Mouse (Mus musculus): ENCODE data around the gene Qars.
A peak's percentile ranks its signal among the peaks of the same experiment; 100 is the strongest.

Gene Qars

DNA sequence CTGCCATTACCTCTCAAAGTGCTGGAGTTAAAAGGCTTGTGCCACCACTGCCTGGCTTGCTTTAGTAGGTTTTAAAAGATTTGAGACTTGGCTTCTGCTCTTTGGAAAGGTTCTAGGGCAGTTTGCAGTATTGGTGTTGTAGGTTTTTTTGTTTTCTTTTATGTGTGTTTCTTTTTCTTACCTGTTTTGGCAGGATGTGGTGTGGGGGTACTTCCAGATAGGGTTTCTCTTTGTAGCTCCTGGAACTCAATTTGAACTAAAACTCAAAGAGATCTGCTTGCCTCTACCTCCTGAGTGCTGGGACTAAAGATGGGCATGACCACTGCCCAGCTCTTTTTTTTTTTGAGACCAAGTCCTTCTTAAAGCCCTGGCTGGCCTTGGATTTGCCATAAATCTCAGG is 33.3 kb downstream of the Qars start:
- H3K36me3 ChIP-seq (ENCODE audit: control insufficient read depth, insufficient read depth, low read length, poor library complexity, severe bottlenecking), result peaks cover 31% of the 10 kb centered on the region
- H3K27me3 ChIP-seq (ENCODE audit: control insufficient read depth, insufficient read depth, low read length, poor library complexity, severe bottlenecking), result no peaks in the 10 kb centered on the region
- DNase-seq (ENCODE audit: low read depth, low spot score), result no peak

DNA sequence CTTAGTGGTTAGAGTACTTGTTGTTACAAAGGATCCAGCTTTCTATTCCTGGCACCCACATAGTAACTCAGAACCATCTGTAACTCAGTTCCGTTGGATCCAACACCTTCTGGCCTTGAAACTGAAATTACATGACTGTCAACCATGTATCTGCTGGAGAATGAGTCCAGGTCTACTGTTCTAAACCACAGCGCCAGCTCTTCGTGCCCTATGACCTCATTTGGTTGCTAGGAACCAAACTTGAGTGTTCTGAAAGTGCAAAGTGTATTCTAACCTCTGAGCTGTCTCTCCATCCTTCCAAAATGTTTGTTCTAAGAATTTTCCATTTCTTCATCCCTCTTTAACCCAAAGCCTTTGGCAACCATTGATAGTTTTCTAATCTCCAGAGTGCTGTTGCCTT is 38.5 kb downstream of the Qars start:
- H3K36me3 ChIP-seq (ENCODE audit: control insufficient read depth, insufficient read depth, low read length, poor library complexity, severe bottlenecking), result peaks cover 32% of the 10 kb centered on the region
- no peaks in the 10 kb centered on the region for H3K27me3 ChIP-seq (ENCODE audit: control insufficient read depth, insufficient read depth, low read length, poor library complexity, severe bottlenecking)
- no peak for DNase-seq (ENCODE audit: low read depth, low spot score)

DNA sequence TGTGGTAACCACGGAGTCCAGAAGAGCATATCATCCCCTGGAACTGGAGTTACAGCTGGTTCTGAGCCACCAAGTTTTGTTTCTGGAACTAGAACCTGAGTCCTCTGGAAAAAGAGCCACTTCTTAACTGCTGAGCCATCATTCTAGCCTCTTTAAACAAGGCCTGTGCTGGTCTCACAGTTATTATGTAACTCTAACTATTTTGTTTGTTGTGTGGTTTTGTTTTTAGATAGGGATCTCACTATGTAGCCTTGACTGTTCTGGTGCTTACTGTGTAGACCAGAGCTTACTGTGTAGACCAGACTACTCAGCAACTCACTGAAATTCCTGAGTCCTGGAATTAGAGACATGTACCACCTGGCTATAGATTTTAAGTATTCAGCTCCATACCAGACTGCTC is 39.4 kb downstream of the Qars start:
- H3K27me3 ChIP-seq (ENCODE audit: control insufficient read depth, insufficient read depth, low read length, poor library complexity, severe bottlenecking), result no peaks in the 10 kb centered on the region
- no peak for DNase-seq (ENCODE audit: low read depth, low spot score)
- peaks cover 28% of the 10 kb centered on the region for H3K36me3 ChIP-seq (ENCODE audit: control insufficient read depth, insufficient read depth, low read length, poor library complexity, severe bottlenecking)

DNA sequence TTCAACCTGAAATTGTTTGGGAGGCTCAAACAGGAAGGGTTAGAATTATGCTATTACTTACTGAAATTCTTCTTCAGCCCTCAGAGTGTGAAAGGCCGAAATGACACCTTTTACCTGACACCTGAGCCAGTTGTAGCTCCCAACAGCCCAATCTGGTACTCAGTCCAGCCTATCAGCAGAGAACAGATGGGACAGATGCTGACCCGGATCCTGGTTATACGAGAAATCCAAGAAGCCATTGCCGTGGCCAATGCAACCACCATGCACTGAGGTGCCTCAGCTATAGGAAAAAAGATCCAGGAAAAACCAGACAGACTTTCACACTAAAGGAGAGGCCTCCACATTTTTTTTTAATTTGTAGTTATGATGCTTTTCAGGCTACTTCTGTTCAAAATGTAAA is 51.7 kb downstream of the Qars start:
- DNase-seq (ENCODE audit: low read depth, low spot score), result no peak
- Histone ChIP-seq H3K27me3 (ENCODE audit: control insufficient read depth, insufficient read depth, low read length, poor library complexity, severe bottlenecking) (no peaks in the 10 kb centered on the region), H3K36me3 (ENCODE audit: control insufficient read depth, insufficient read depth, low read length, poor library complexity, severe bottlenecking) (peaks cover 24% of the 10 kb centered on the region)

DNA sequence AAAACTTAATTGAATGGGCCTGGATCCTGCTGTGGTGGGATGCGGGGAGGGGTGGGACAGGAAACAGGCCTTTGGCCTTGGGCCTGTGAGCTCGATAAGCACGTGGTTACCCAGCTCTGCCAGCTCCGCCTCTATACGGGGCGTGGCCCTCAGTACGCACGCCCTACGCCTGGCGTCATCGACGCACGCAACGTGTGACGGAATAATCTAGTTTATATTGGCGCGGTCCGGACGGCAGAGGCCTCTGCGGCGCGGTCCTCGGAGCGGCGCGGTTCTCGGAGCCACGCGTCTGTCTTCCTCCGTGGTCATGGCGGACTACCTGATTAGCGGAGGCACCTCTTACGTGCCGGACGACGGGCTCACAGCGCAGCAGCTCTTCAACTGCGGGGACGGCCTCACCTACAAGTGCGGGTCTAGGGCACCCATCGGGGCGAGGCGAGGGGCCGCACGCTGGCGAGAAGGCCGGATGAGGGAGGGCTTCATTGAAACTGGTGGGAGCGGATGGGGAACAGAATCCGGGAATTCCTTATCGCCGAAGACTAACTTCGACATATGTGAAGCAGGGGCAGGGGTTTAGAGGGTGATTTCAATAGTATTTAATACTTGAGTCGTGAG is 52.8 kb downstream of the Qars start, which contains the start of gene Impdh2:
Gene Impdh2 (plus strand): TSS at position 60 of the 615 bp plus-strand sequence.
- no peaks in the 10 kb centered on the region for H3K27me3 ChIP-seq (ENCODE audit: control insufficient read depth, insufficient read depth, low read length, poor library complexity, severe bottlenecking)
- peak; percentile 98 for DNase-seq (ENCODE audit: low read depth, low spot score)
- H3K36me3 ChIP-seq (ENCODE audit: control insufficient read depth, insufficient read depth, low read length, poor library complexity, severe bottlenecking), result peaks cover 23% of the 10 kb centered on the region

DNA sequence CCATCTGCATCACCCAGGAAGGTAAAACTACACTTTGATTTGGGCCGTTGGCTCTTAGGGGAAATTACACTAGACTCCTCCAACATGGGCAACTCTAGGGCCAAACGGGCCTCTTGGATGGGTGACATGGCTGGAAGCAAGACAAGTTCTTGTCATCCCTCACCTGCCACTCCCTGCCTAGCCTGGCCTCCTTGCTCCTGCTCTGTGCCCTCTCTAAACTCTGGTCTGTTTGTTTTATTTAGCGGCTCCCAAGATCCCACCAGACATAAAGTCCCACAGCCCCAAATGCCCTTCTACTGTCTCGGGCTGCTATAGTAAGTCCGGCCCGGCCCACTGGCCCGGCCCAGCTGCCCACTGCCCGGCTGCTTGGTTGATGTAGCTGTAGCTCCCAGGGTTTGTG is 56.2 kb downstream of the Qars start:
- no peaks in the 10 kb centered on the region for H3K27me3 ChIP-seq (ENCODE audit: control insufficient read depth, insufficient read depth, low read length, poor library complexity, severe bottlenecking)
- peaks cover 11% of the 10 kb centered on the region; the same call in 1 of the 2 replicates for H3K36me3 ChIP-seq (ENCODE audit: control insufficient read depth, insufficient read depth, low read length, poor library complexity, severe bottlenecking)
- no peak for DNase-seq (ENCODE audit: low read depth, low spot score)

DNA sequence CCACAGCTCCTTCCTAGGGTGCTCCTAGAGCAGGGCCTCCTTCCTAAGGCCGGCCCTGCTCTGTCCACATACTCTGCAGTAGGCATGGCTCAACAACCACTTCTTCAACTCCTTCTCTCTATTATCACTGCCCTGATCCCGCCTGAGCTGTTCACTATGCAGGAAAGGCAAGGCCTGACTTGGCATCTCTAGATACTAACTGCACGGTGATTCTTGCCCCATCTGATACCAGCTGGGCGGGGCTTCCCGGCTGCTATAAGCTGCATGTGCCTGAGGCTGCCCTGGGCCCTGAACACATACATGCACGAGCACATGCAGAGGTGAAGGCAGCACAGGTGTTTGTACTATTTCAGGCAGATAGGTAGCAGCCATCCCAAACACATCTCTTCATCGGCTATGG is 56.6 kb downstream of the Qars start:
- no peak for DNase-seq (ENCODE audit: low read depth, low spot score)
- Histone ChIP-seq H3K36me3 (ENCODE audit: control insufficient read depth, insufficient read depth, low read length, poor library complexity, severe bottlenecking) (peaks cover 10% of the 10 kb centered on the region; the same call in 1 of the 2 replicates), H3K27me3 (ENCODE audit: control insufficient read depth, insufficient read depth, low read length, poor library complexity, severe bottlenecking) (no peaks in the 10 kb centered on the region)

Data from splenic B cell, adult 2 months (primary cell).